Mouse (Mus musculus): Measurements from ENCODE around the gene 1700016D06Rik.
"Not testable (repeated sequence)": the region's sequence is repeated elsewhere in the genome, so short reads cannot be mapped to it uniquely, and the experiment has no call there.

Gene 1700016D06Rik

GRCm38 (mm10) chr8:11700060-11701032, 517 bp downstream of the 1700016D06Rik start:
- DNase-seq, result peak; percentile 91 to 92

- no peak for DNase-seq
Measured at GRCm38 (mm10) chr8:11699442-11700001, 1.3 kb downstream of the 1700016D06Rik start.

DNA sequence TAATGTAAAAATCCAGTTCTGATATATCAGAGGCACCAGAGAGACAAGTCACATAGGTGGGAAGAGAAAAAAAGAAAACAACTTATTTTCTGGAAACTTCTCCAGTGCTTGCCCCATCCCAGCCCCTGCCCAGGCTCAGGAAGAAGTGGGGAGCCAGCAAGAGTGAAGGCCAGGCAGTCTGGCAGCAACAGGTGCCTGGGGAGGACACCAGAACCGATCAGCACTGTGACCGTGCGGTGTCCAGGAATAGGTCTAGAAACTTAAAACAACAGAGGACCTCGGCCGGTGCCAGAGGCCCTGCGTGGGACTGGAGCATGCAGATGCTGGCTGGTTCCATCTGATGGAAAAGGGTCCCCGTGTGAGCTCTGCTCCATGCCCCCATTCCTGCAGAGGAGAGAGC, 3.4 kb downstream of the 1700016D06Rik start:
- no peak for DNase-seq

- no peak for DNase-seq
Measured at GRCm38 (mm10) chr8:11696176-11696575, 4.7 kb downstream of the 1700016D06Rik start.

DNA sequence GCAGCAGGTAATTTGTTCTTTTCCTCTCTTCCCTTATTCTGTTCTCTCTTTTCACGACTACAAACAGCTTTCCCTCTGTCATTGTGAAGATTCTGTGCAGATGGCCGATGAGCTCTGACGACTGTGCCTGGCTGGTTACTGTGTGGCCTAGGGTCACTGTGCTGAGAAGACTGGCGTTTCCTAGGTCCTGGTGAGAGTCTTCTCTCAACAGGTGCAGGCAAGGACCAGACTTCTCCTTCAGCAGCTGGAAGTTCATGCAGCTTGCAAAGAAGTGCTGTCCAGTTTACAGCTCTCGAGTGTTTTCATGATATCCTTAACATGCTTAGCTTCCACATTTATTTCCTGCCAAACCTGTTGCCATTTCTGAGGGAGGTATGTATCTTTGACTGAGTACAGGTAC, 6.9 kb downstream of the 1700016D06Rik start:
- DNase-seq, result no peak

GRCm38 (mm10) chr8:11692455-11692854, 8.4 kb downstream of the 1700016D06Rik start:
- no peak for DNase-seq

GRCm38 (mm10) chr8:11691761-11692160, 9.1 kb downstream of the 1700016D06Rik start:
- DNase-seq, result no peak

DNA sequence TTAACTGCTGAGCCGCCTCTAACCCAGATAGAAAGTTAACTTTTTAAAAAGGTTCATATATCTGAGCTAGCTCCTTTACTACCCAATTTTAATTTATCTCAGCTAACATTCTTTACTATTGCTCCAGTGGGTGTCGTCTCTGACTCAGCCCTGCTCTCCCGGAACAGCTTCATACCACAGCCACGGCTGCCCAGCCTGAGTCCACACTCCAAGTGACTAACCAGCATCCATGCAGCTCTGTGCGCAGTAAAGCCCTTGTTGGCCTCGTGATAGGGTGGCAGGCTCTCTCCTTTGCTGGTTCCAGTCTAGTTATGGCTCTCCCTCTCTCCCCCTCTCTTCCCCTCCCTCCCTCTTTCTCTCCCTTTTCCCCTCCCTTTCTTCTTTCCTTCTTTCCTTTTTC, 9.6 kb downstream of the 1700016D06Rik start:
- no peak for DNase-seq

DNA sequence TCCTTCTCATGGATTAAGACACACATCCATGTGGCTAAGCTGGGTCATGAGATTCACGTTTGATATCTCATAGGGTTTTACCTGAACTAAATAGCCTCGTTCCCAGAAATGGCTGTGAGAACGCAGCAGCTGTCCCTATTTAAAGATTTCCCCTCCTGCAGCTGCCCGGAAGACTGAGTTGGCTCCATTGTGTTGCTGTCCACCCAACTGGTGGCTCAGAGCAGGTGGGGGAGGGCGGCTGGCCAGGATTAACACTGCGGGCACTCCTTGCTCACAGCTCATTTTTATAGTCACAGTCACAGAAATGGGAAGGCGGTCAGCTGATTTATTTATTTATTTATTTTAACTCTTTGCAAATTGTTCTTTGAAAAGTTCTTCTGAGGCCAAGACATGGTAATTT, 10.9 kb downstream of the 1700016D06Rik start:
- DNase-seq, result peak in 1 of 2 experiments; percentile 25

DNA sequence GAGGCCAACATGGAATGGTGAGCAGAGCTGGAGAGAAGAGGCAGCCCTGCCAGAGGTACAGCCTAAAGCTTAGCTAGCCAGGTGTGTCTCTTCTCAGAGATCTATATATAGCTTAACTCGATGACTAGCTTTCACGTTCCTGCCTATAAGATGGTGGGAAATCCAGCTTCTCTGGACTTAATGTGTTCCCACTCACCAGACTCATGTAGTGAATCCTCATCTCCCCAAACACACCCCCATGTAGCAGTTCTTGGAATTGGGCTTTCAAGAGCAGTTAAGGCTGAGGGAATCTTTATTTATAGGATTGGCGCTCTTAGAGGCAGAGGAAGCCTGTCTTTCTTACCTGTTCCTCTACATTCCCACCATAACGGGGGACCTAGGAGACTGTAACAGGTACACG, 13.6 kb downstream of the 1700016D06Rik start:
- DNase-seq, result no peak

- no peak for DNase-seq
Measured at GRCm38 (mm10) chr8:11684558-11684957, 16.3 kb downstream of the 1700016D06Rik start.

DNA sequence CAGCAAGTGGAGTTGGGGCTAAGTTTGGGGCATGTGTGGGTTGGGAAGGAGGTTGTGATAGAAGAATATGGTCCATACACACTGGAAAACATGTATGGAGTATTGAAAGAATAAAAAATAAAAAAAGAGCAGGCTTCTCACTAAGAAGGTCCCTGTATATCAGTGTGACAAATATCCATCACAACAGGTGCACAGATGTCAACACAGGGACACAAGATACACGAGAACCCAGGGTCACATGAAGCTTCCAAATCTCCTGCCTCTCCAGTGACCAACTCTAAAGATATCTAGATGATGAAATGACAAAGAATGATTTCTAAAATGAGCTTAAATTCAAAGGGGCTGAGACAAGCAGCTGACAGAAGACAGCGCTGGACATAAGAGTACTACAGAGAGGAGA, 32.6 kb downstream of the 1700016D06Rik start:
- DNase-seq, result no peak

DNA sequence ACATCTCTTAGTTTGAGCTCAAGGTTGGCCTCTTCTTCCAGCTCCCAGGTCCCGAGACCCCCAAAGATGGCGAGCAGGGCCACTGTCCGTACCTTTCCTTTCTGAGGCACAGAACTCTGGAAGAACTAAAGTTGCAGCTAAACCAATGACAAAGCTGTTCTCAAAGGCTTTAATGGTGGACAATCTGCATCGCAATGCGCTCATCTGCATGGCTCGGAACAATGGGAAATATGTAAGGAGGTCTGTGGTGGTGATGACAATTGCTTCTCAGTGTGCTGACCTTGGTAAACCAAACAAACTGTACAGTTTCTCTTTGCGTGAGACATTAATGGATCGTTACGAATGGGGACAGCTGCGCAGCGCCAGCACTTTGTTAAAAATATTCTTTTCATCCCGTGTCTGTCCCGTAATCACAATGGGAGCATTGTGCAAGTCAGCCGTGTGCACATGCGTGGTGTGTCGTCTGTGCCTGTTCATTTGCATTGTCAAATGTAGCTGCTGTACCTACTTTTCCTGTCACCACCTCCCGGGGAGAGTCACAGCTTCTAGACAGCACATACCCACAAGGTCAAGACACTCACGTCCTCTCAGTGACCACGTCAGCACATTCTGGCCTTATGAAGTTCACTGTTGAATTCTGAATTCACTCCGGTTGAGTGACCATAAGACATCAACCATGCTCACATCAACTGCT, 34.7 kb downstream of the 1700016D06Rik start:
- not testable (repeated sequence) for DNase-seq

DNA sequence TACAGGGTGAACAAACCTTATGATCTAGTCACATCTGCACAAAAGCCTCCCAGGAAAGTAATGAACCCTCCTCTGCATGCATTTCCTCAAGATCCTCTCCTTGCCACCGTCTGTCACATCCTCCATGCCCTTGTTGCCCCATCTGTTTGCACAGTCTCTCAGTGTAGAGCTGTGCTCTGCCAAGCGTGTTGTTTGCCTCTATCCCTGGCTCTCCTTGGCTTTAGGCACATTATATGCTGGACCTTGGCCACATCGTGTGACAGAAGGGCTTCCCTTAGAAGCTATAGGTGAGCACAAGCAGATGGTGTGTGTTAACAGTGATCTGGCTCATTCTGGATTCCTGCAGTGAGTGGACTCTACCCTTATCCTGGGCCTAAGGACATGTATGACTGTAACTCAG, 38.9 kb downstream of the 1700016D06Rik start:
- DNase-seq, result no peak

- DNase-seq, result no peak
Measured at GRCm38 (mm10) chr8:11650021-11650420, 50.8 kb downstream of the 1700016D06Rik start.

- DNase-seq, result peak; percentile 12 to 28
Measured at GRCm38 (mm10) chr8:11643123-11643522, 57.7 kb downstream of the 1700016D06Rik start.

DNA sequence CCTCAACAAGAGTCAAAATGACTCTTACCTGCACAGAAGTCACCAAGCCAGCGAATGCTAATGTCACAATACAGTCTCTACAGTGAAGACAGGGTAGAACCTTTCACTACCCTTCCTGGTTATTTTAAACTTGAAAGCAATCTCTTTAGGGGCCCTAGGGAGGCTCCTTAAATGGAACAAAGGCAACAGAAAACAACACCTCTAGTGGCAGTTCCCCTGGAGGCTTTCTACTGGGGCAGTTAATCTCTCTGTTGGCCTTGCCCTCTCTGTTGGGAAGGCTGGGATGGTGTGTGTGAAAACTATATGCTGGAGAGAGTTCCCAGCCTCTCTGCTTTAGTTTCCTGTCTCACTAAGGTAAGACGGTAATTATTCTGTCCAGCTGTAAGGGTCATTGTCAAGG, 60.3 kb downstream of the 1700016D06Rik start:
- DNase-seq, result no peak

- no peak for DNase-seq
Measured at GRCm38 (mm10) chr8:11637531-11637930, 63.3 kb downstream of the 1700016D06Rik start.

GRCm38 (mm10) chr8:11636324-11637057, 64.4 kb downstream of the 1700016D06Rik start:
- DNase-seq, result peak; percentile 87 to 93

- DNase-seq, result peak; percentile 97 to 98
Measured at GRCm38 (mm10) chr8:11635611-11636081, 65.2 kb downstream of the 1700016D06Rik start, which contains the start of gene Ankrd10. TSS of gene Ankrd10 (minus strand) at chr8:11635757.

DNA sequence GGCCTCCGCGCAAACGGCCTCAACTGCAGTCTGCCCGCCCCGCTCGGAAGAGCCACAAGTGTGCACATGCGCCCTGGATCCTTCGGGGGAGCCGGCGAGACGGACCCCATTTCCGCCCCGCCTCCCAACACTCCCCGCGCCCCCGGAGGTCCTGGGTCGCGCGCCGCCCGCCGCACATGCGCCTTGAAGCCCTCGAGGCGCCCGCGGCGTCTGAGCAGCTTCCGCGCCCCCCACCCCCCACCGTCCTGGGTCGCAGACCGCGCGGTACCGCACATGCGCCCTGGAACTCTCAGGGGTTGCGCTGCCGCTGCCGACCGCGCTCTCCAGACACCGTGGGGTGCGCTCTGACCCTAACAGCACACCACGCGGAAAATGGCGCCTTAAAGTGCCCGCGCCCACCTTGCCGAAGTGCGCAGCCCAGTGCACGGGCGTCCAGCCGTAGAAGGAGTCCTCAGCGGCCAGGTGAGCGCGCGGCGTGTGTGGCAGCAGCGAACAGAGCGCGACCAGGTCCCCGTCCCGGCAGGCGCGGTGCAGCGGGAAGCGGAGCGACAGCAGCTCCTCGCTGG, 65.8 kb downstream of the 1700016D06Rik start:
- peak; percentile 92 to 95 for DNase-seq
